Mouse (Mus musculus) ES-Bruce4 (cell line): ENCODE measurements at regions not wholly inside any gene's neighbourhood (a gene's known extent, or its start where the extent isn't known, plus 50 kb on each side); places are given as distances from the start of the nearest gene placed in this dataset.

Experiments
- H3K27ac ChIP-seq: 2 replicates; pipeline ENCODE4 v1.5.1; 2012; ENCODE audit warnings: low read length, inconsistent platforms; ENCODE audit not compliant: insufficient read depth
- H3K27me3 ChIP-seq: 2 replicates; pipeline ENCODE4 v1.6.1; 2012; ENCODE audit warnings: mild to moderate bottlenecking, low read length, inconsistent platforms; ENCODE audit not compliant: control insufficient read depth, poor library complexity, insufficient read depth, severe bottlenecking
- H3K36me3 ChIP-seq: 2 replicates; pipeline ENCODE4 v1.6.1; 2012; ENCODE audit warnings: inconsistent platforms, mild to moderate bottlenecking, low read length, moderate library complexity; ENCODE audit not compliant: control insufficient read depth, poor library complexity, insufficient read depth, severe bottlenecking
- H3K4me1 ChIP-seq: one replicate; pipeline ENCODE4 v1.8.1; 2011; ENCODE audit warnings: low read length; ENCODE audit not compliant: control insufficient read depth, insufficient read depth
- H3K4me3 ChIP-seq: 2 replicates; pipeline ENCODE4 v1.5.1; 2011; ENCODE audit warnings: low read depth, mild to moderate bottlenecking, low read length
- H3K9ac ChIP-seq: 2 replicates; pipeline ENCODE4 v1.6.1; 2012; ENCODE audit warnings: low read depth, mild to moderate bottlenecking, inconsistent platforms; ENCODE audit not compliant: poor library complexity, severe bottlenecking
- H3K9me3 ChIP-seq: replicated peaks from 2 replicates; pipeline ENCODE4 v1.6.1; 2012; ENCODE audit warnings: mild to moderate bottlenecking, low read length, inconsistent platforms; ENCODE audit not compliant: control insufficient read depth, poor library complexity, insufficient read depth, severe bottlenecking
- CTCF ChIP-seq: IDR thresholded peaks from one replicate; pipeline ENCODE4 v1.8.1; 2011; ENCODE audit warnings: low read depth, low read length
- EP300 ChIP-seq: IDR thresholded peaks from 2 replicates; pipeline ENCODE4 v1.6.1; 2011; ENCODE audit warnings: low read depth, low read length; ENCODE audit not compliant: insufficient read depth
- POLR2A ChIP-seq: IDR thresholded peaks from one replicate; pipeline ENCODE4 v1.8.1; 2011; ENCODE audit warnings: low read length; ENCODE audit not compliant: insufficient read depth

- no peaks in the 10 kb centered on the region for H3K9me3 ChIP-seq
- TF ChIP-seq CTCF, result no peak
- no peak for TF ChIP-seq EP300
- TF ChIP-seq POLR2A, result no peak
- no peak overlapping the region for H3K27ac ChIP-seq
- H3K36me3 ChIP-seq, result no peaks in the 10 kb centered on the region
- no peak overlapping the region for H3K9ac ChIP-seq
- H3K27me3 ChIP-seq, result no peaks in the 10 kb centered on the region
- no peak overlapping the region for H3K4me3 ChIP-seq
- H3K4me1 ChIP-seq, result no peaks in the 10 kb centered on the region
These were observed 315.2 kb upstream of the Kif2a start for GRCm38 (mm10) chr13:107337111-107337510.

GRCm38 (mm10) chr13:107329348-107329747, 307.4 kb upstream of the Kif2a start:
- Histone ChIP-seq H3K9ac (no peak overlapping the region), H3K4me1 (no peaks in the 10 kb centered on the region), H3K36me3 (no peaks in the 10 kb centered on the region), H3K4me3 (no peak overlapping the region), H3K9me3 (no peaks in the 10 kb centered on the region), H3K27me3 (no peaks in the 10 kb centered on the region), H3K27ac (no peak overlapping the region)
- no peak for TF ChIP-seq EP300
- TF ChIP-seq CTCF, result no peak
- TF ChIP-seq POLR2A, result no peak

GRCm38 (mm10) chr13:107325707-107326495, 304.0 kb upstream of the Kif2a start:
- H3K27me3 ChIP-seq, result no peaks in the 10 kb centered on the region
- H3K9ac ChIP-seq, result no peak overlapping the region

GRCm38 (mm10) chr13:107314746-107315145, 292.8 kb upstream of the Kif2a start:
- Histone ChIP-seq H3K4me3 (no peak overlapping the region), H3K27me3 (no peaks in the 10 kb centered on the region), H3K9ac (no peak overlapping the region), H3K27ac (no peak overlapping the region), H3K4me1 (no peaks in the 10 kb centered on the region), H3K36me3 (no peaks in the 10 kb centered on the region), H3K9me3 (no peaks in the 10 kb centered on the region)
- TF ChIP-seq CTCF (no peak), EP300 (no peak)

More at GRCm38 (mm10) chr13:107325707-107326495, 304.0 kb upstream of the Kif2a start:
- TF ChIP-seq POLR2A (no peak), EP300 (no peak), CTCF (peak; percentile 73)
- H3K36me3 ChIP-seq, result no peaks in the 10 kb centered on the region
- no peaks in the 10 kb centered on the region for H3K4me1 ChIP-seq
- no peak overlapping the region for H3K4me3 ChIP-seq
- no peaks in the 10 kb centered on the region for H3K9me3 ChIP-seq
- H3K27ac ChIP-seq, result no peak overlapping the region

GRCm38 (mm10) chr13:107308958-107309639, 287.2 kb upstream of the Kif2a start:
- H3K27ac ChIP-seq, result no peak overlapping the region
- no peaks in the 10 kb centered on the region for H3K4me1 ChIP-seq
- no peak overlapping the region for H3K9ac ChIP-seq
- no peaks in the 10 kb centered on the region for H3K36me3 ChIP-seq
- TF ChIP-seq EP300 (no peak), CTCF (no peak), POLR2A (no peak)
- H3K27me3 ChIP-seq, result no peaks in the 10 kb centered on the region
- H3K9me3 ChIP-seq, result no peaks in the 10 kb centered on the region
- H3K4me3 ChIP-seq, result no peak overlapping the region

GRCm38 (mm10) chr13:107308404-107308803, 286.5 kb upstream of the Kif2a start:
- Histone ChIP-seq H3K27ac (no peak overlapping the region), H3K4me3 (no peak overlapping the region), H3K9ac (no peak overlapping the region), H3K9me3 (no peaks in the 10 kb centered on the region), H3K36me3 (no peaks in the 10 kb centered on the region), H3K4me1 (no peaks in the 10 kb centered on the region), H3K27me3 (no peaks in the 10 kb centered on the region)
- no peak for TF ChIP-seq POLR2A
- TF ChIP-seq CTCF, result no peak
- no peak for TF ChIP-seq EP300
